Mouse (Mus musculus): Measurements from ENCODE around the gene Krt27. TPM values are rescaled to one million over a fixed set of nuclear protein-coding genes. Genes with fewer than 3 reads are reported as not detected.

The Krt27 gene
- total and polyA plus RNA-seq, 2 experiments from 2014 or later = 0.34 to 0.89 TPM

DNA sequence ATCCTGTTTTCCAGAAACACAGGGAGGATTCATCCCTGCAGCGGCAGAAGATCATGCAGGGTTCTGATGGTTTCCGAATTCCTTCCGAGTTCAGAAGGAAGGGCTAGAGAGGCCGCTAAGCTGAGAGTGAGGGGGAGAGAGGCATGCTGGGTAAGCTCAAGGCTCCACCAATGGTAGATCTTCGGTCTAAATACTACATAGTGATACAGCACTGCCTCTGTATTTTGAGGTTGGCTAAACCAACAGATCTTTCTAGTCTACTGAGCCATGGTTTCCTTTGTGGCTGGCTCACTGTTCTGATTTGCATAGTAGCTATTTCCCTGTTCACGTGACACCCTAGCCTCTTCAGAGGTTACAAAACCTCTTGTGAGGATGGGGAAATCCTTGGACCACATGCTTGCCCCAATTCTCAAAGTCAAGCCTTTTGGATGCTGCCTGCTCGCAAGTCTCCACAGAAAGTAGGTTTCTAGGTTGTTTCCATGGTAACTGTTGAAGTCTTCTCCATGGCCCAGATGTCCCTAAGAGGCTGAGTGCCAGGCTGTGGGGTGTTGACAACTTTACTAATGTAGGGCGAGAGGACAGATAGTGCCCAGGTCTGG, 19.0 kb upstream of the Krt27 start:
- Histone ChIP-seq H3K4me1 (ENCODE audit: insufficient read depth, low read length) (no peaks in the 10 kb centered on the region), H3K4me3 (ENCODE audit: low read length) (no peak overlapping the region), H3K27me3 (ENCODE audit: insufficient read depth, low read length) (no peaks in the 10 kb centered on the region), H3K4me2 (ENCODE audit: low read depth, low read length) (no peak overlapping the region), H3K9ac (replicated peaks; ENCODE audit: low read length) (no peak overlapping the region), H3K27ac (peak overlapping the region; percentile 71; the same call in 1 of the 2 replicates), H3K36me3 (ENCODE audit: insufficient read depth, low read length) (no peaks in the 10 kb centered on the region), H3K9me3 (ENCODE audit: low read length) (no peaks in the 10 kb centered on the region)
- peak; percentile 75 for DNase-seq (ENCODE audit: low spot score)
- ATAC-seq = peak; percentile 89
- 71% methylated on average over 8 of the region's 8 CpGs for WGBS
- TF ChIP-seq CTCF (IDR thresholded peaks at IDR 0.05; ENCODE audit: low read depth) = no peak

DNA sequence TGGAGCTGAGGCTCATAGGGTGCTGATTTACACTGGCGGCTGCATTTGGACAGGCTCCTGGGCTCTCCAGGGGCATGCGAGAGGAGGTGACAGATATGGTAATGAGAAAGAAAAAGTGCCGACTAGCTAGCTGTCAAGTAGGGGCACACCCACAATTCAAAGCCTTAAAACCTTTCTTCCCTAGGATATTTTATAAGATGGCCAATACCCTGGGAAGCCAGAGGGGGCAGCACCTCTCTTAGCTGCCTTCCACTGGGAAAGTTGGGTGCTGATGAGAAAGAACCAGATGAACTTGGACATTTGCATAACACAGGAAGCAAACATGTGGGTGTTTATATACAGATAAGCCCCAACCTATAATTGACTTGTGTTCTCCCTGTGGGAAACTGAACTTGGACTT, 18.3 kb upstream of the Krt27 start:
- no peaks in the 10 kb centered on the region for H3K27me3 ChIP-seq (ENCODE audit: insufficient read depth, low read length)

GRCm38 (mm10) chr11:99366791-99367190, 15.9 kb upstream of the Krt27 start:
- 45% methylated on average over 10 of the region's 10 CpGs for WGBS
- peak; percentile 37 for TF ChIP-seq CTCF (IDR thresholded peaks at IDR 0.05; ENCODE audit: low read depth)
- no peak overlapping the region for H3K27ac ChIP-seq
- DNase-seq (ENCODE audit: low spot score) (peak; percentile 10), ATAC-seq (no peak)
- no peak overlapping the region for H3K9ac ChIP-seq (replicated peaks; ENCODE audit: low read length)
- H3K4me1 ChIP-seq (ENCODE audit: insufficient read depth, low read length) = no peaks in the 10 kb centered on the region
- no peaks in the 10 kb centered on the region for H3K9me3 ChIP-seq (ENCODE audit: low read length)
- no peak overlapping the region for H3K4me2 ChIP-seq (ENCODE audit: low read depth, low read length)
- H3K36me3 ChIP-seq (ENCODE audit: insufficient read depth, low read length) = no peaks in the 10 kb centered on the region
- H3K27me3 ChIP-seq (ENCODE audit: insufficient read depth, low read length) = no peaks in the 10 kb centered on the region
- H3K4me3 ChIP-seq (ENCODE audit: low read length) = no peak overlapping the region

More for the DNA sequence above, 18.3 kb upstream of the Krt27 start:
- Histone ChIP-seq H3K4me1 (ENCODE audit: insufficient read depth, low read length) (no peaks in the 10 kb centered on the region), H3K27ac (peak overlapping the region; percentile 71; the same call in 1 of the 2 replicates), H3K9me3 (ENCODE audit: low read length) (no peaks in the 10 kb centered on the region), H3K36me3 (ENCODE audit: insufficient read depth, low read length) (no peaks in the 10 kb centered on the region), H3K9ac (replicated peaks; ENCODE audit: low read length) (no peak overlapping the region), H3K4me3 (ENCODE audit: low read length) (no peak overlapping the region), H3K4me2 (ENCODE audit: low read depth, low read length) (no peak overlapping the region)
- peak; percentile 53 for DNase-seq (ENCODE audit: low spot score)
- WGBS = 19% methylated on average over 3 of the region's 3 CpGs
- peak; percentile 68 for TF ChIP-seq CTCF (IDR thresholded peaks at IDR 0.05; ENCODE audit: low read depth)
- ATAC-seq = no peak

DNA sequence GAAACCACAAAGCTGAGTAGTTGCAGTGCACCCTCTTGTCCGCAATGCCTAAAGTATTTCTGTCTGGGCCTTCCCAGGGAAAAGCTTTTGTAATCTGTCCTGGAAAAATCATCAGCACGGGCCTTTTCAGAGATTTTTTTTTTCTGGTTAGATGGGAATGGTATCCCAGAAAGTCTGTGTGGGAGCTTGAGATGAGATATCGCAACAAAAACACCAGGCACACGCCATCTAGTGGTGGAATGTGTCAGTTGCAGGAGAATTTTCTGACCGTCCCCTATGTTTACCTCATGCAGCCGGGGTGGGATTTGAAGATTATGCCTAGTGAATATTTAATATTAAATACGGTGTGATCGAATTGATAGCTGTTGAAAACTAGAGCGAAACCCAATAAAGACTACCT, 13.5 kb upstream of the Krt27 start:
- peak; percentile 79 for TF ChIP-seq CTCF (IDR thresholded peaks at IDR 0.05; ENCODE audit: low read depth)
- no peak overlapping the region for H3K4me3 ChIP-seq (ENCODE audit: low read length)
- no peaks in the 10 kb centered on the region for H3K4me1 ChIP-seq (ENCODE audit: insufficient read depth, low read length)
- no peaks in the 10 kb centered on the region for H3K9me3 ChIP-seq (ENCODE audit: low read length)
- no peaks in the 10 kb centered on the region for H3K36me3 ChIP-seq (ENCODE audit: insufficient read depth, low read length)
- DNase-seq (ENCODE audit: low spot score) = peak; percentile 80
- no peak overlapping the region for H3K4me2 ChIP-seq (ENCODE audit: low read depth, low read length)
- no peaks in the 10 kb centered on the region for H3K27me3 ChIP-seq (ENCODE audit: insufficient read depth, low read length)
- 24% methylated on average over 9 of the region's 9 CpGs for WGBS
- H3K27ac ChIP-seq = no peak overlapping the region
- no peak for ATAC-seq
- H3K9ac ChIP-seq (replicated peaks; ENCODE audit: low read length) = no peak overlapping the region

- H3K36me3 ChIP-seq (ENCODE audit: insufficient read depth, low read length) = no peaks in the 10 kb centered on the region
- ATAC-seq (no peak), DNase-seq (ENCODE audit: low spot score) (no peak)
- no peaks in the 10 kb centered on the region for H3K27me3 ChIP-seq (ENCODE audit: insufficient read depth, low read length)
- TF ChIP-seq CTCF (IDR thresholded peaks at IDR 0.05; ENCODE audit: low read depth) = no peak
- no peak overlapping the region for H3K9ac ChIP-seq (replicated peaks; ENCODE audit: low read length)
- H3K4me1 ChIP-seq (ENCODE audit: insufficient read depth, low read length) = no peaks in the 10 kb centered on the region
- no peak overlapping the region for H3K4me3 ChIP-seq (ENCODE audit: low read length)
- H3K4me2 ChIP-seq (ENCODE audit: low read depth, low read length) = no peak overlapping the region
- no peaks in the 10 kb centered on the region for H3K9me3 ChIP-seq (ENCODE audit: low read length)
- no peak overlapping the region for H3K27ac ChIP-seq
- 88% methylated on average over 8 of the region's 8 CpGs for WGBS
Observed at GRCm38 (mm10) chr11:99361423-99361822, 10.5 kb upstream of the Krt27 start.

DNA sequence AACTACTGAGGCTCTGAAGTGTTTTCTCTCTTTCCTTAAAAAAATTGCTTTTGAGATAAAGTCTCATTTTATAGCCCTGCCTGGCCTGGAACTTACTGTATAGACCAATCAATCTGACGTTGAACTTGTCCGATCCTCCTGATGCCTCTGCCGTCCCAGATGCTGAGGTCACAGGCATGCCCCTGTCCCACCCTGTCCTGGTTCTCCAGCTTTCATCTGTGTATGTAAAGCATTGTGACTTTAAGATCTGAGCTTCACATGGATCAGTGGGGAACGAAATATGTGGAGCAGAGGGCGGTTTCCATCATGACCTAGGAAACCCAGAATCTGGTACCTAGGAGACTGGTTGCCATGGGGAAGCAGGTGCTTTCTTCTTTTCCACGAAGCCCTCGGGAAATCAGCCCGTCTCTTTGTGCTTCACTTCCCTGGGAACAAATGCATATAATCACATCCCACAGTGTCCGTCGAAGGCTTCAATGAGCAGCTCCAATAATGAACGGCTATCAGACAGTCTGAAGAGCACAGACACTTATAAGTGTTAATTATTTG, 11.5 kb downstream of the Krt27 start:
- Histone ChIP-seq H3K27ac (no peak overlapping the region), H3K9me3 (ENCODE audit: low read length) (no peaks in the 10 kb centered on the region), H3K9ac (replicated peaks; ENCODE audit: low read length) (no peak overlapping the region), H3K4me3 (ENCODE audit: low read length) (no peak overlapping the region), H3K27me3 (ENCODE audit: insufficient read depth, low read length) (no peaks in the 10 kb centered on the region), H3K36me3 (ENCODE audit: insufficient read depth, low read length) (no peaks in the 10 kb centered on the region), H3K4me1 (ENCODE audit: insufficient read depth, low read length) (no peaks in the 10 kb centered on the region), H3K4me2 (ENCODE audit: low read depth, low read length) (0 out of 2 replicates have a peak overlapping the region, but pooled peaks have one; percentile 0)
- peak; percentile 57 for DNase-seq (ENCODE audit: low spot score)
- no peak for ATAC-seq
- TF ChIP-seq CTCF (IDR thresholded peaks at IDR 0.05; ENCODE audit: low read depth) = no peak
- WGBS = 15% methylated on average over 11 of the region's 11 CpGs

DNA sequence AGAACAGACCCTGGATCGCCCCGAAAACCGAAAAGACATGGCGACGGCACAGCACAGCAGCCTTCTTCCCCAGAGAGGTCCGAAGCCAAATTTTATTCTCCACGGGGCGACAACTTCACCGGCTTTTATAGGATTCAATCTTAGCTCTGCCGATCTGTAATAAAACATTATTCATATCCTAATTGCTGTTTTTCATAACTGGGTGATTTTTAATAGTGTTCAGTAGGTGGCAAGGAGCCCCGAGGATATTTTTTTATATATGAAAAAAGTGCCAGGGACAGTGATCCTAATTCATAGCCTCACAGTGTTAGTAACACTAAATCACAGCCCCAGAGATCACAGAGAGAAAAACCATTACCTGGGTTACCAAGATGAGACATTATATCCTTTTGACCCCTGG, 13.0 kb downstream of the Krt27 start, which contains the start of gene Krt26:
Gene Krt26, minus strand, starts transcription at position 101 of the 400 bp plus-strand sequence.
- no peak within 1 kb of the TSS for H3K4me3 ChIP-seq (ENCODE audit: low read length)
- no peak for TF ChIP-seq CTCF (IDR thresholded peaks at IDR 0.05; ENCODE audit: low read depth)
- DNase-seq (ENCODE audit: low spot score) (no peak), ATAC-seq (no peak)
- H3K27ac ChIP-seq = no peak within 1 kb of the TSS
- no peaks in the 10 kb centered on the region for H3K27me3 ChIP-seq (ENCODE audit: insufficient read depth, low read length)
- no peak within 1 kb of the TSS for H3K4me2 ChIP-seq (ENCODE audit: low read depth, low read length)
- H3K9me3 ChIP-seq (ENCODE audit: low read length) = no peaks in the 10 kb centered on the region
- no peak within 1 kb of the TSS for H3K9ac ChIP-seq (replicated peaks; ENCODE audit: low read length)
- H3K4me1 ChIP-seq (ENCODE audit: insufficient read depth, low read length) = no peaks in the 10 kb centered on the region
- WGBS = 85% methylated on average over 11 of the region's 11 CpGs
- no peaks in the 10 kb centered on the region for H3K36me3 ChIP-seq (ENCODE audit: insufficient read depth, low read length)

All from hindbrain, postnatal 0 days (tissue).